Mouse (Mus musculus) kidney, embryonic 15.5 days (tissue): Measurements from ENCODE around the gene Kcnh2. TPM values are rescaled to one million over a fixed set of nuclear protein-coding genes. Genes with fewer than 3 reads are reported as not detected.
A peak's percentile ranks its signal among the peaks of the same experiment; 100 is the strongest.

Source experiments
- ATAC-seq: fragments of 200-750 bp; cut with Nextera tagmentation; replicated peaks from 2 replicates; pipeline ENCODE4 v1.8.0; 2017; ENCODE audit warnings: moderate TSS enrichment; ENCODE audit not compliant: low FRiP score
- H3K27ac ChIP-seq: fragments of 300-500 bp; sonication (generic); 2 replicates; pipeline ENCODE4 v1.5.1; 2015; ENCODE audit warnings: mild to moderate bottlenecking, inconsistent platforms
- H3K27me3 ChIP-seq: fragments of 300-500 bp; sonication (generic); 2 replicates; pipeline ENCODE4 v1.6.1; 2015; ENCODE audit warnings: inconsistent platforms
- H3K36me3 ChIP-seq: fragments of 300-500 bp; sonication (generic); 2 replicates; pipeline ENCODE4 v1.6.1; 2015; ENCODE audit warnings: inconsistent platforms
- H3K4me1 ChIP-seq: fragments of 300-500 bp; sonication (generic); 2 replicates; pipeline ENCODE4 v1.6.1; 2015; ENCODE audit warnings: inconsistent platforms
- H3K4me2 ChIP-seq: fragments of 300-500 bp; sonication (generic); 2 replicates; pipeline ENCODE4 v1.6.1; 2015; ENCODE audit warnings: moderate library complexity, mild to moderate bottlenecking, inconsistent platforms
- H3K4me3 ChIP-seq: fragments of 300-500 bp; sonication (generic); replicated peaks from 2 replicates; pipeline ENCODE4 v1.5.1; 2015; ENCODE audit warnings: mild to moderate bottlenecking, inconsistent platforms
- H3K9ac ChIP-seq: fragments of 300-500 bp; sonication (generic); 2 replicates; pipeline ENCODE4 v1.6.1; 2015; ENCODE audit warnings: mild to moderate bottlenecking, inconsistent platforms
- H3K9me3 ChIP-seq: fragments of 300-500 bp; sonication (generic); replicated peaks from 2 replicates; pipeline ENCODE4 v1.6.1; 2016; ENCODE audit warnings: inconsistent platforms
- WGBS: fragments of 180-500 bp; shearing (Covaris S2); methylation state at CpG from one replicate; pipeline ENCODE4 v1.1.7; 2015; ENCODE audit warnings: mixed read lengths; 5-methylcytosine and 5-hydroxymethylcytosine counted together
- polyA plus RNA-seq: library from polyadenylated mRNA; unstranded; fragments of >200 nt; fragmentation: Nextera tagmentation; extraction: Ambion mirVana; gene quantifications from 2 replicates; pipeline ENCODE4 v1.2.1, GENCODE M21; 2015

Kcnh2 gene
- polyA plus RNA-seq, 1 experiment from 2014 or later = 7.2 TPM

GRCm38 (mm10) chr5:24387264-24388241 is 36.1 kb upstream of the Kcnh2 start:
- Histone ChIP-seq H3K36me3 (no peaks in the 10 kb centered on the region), H3K4me2 (peak overlapping the region; percentile 95), H3K27me3 (peaks cover 38% of the 10 kb centered on the region), H3K9me3 (no peaks in the 10 kb centered on the region), H3K27ac (0 out of 2 replicates have a peak overlapping the region, but pooled peaks have one; percentile 33), H3K9ac (peak overlapping the region; percentile 37), H3K4me1 (peaks cover 55% of the 10 kb centered on the region), H3K4me3 (peak overlapping the region; percentile 46)
- peak; percentile 38 for ATAC-seq
- WGBS = 1% methylated on average over 73 of the region's 73 CpGs

- ATAC-seq = no peak
- Histone ChIP-seq H3K4me3 (no peak overlapping the region), H3K27ac (no peak overlapping the region), H3K9me3 (no peaks in the 10 kb centered on the region), H3K4me2 (no peak overlapping the region), H3K27me3 (peaks cover 38% of the 10 kb centered on the region), H3K4me1 (peaks cover 55% of the 10 kb centered on the region), H3K9ac (no peak overlapping the region), H3K36me3 (no peaks in the 10 kb centered on the region)
- 81% methylated on average over 10 of the region's 10 CpGs for WGBS
Observed at GRCm38 (mm10) chr5:24385887-24386550, 34.6 kb upstream of the Kcnh2 start.

DNA sequence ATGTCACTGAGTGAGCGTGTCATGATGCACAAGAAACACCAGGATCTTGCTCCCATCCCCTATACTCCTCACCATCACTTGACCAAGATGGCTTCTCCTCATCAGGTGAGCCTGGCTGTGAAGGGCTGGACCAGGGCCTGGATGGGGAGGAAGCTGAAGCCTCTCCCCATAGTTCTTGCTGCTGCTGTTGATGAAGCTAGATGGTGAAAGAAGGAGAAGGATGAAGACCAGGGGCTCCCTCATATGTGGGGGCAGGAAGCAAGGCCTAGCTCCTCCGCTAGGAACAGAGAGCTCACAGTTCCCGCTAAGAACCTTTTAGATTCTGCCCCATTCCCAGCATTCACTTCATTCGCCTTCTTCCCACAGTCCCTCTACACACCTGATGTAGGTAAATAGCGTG is 34.0 kb upstream of the Kcnh2 start:
- Histone ChIP-seq H3K4me3 (no peak overlapping the region), H3K27ac (no peak overlapping the region), H3K27me3 (peaks cover 38% of the 10 kb centered on the region), H3K36me3 (no peaks in the 10 kb centered on the region), H3K4me2 (no peak overlapping the region), H3K4me1 (peaks cover 55% of the 10 kb centered on the region), H3K9me3 (no peaks in the 10 kb centered on the region), H3K9ac (no peak overlapping the region)
- WGBS = 92% methylated on average over 5 of the region's 5 CpGs
- no peak for ATAC-seq

GRCm38 (mm10) chr5:24384407-24384806 is 33.0 kb upstream of the Kcnh2 start:
- H3K36me3 ChIP-seq = no peaks in the 10 kb centered on the region
- H3K27ac ChIP-seq = peak overlapping the region; percentile 33; the same call in 1 of the 2 replicates
- peaks cover 57% of the 10 kb centered on the region for H3K4me1 ChIP-seq
- peak overlapping the region; percentile 80; the same call in 1 of the 2 replicates for H3K4me2 ChIP-seq
- no peak for ATAC-seq
- H3K9ac ChIP-seq = no peak overlapping the region
- WGBS = 41% methylated on average over 6 of the region's 6 CpGs
- no peaks in the 10 kb centered on the region for H3K9me3 ChIP-seq
- peaks cover 38% of the 10 kb centered on the region for H3K27me3 ChIP-seq
- no peak overlapping the region for H3K4me3 ChIP-seq

- WGBS = 1% methylated on average over 34 of the region's 34 CpGs
- no peaks in the 10 kb centered on the region for H3K36me3 ChIP-seq
- peak overlapping the region; percentile 80 for H3K4me2 ChIP-seq
- H3K4me3 ChIP-seq = peak overlapping the region; percentile 48
- H3K4me1 ChIP-seq = peaks cover 46% of the 10 kb centered on the region
- H3K27ac ChIP-seq = peak overlapping the region; percentile 35; the same call in 1 of the 2 replicates
- H3K9ac ChIP-seq = peak overlapping the region; percentile 35
- no peaks in the 10 kb centered on the region for H3K9me3 ChIP-seq
- H3K27me3 ChIP-seq = peaks cover 31% of the 10 kb centered on the region
- ATAC-seq = peak; percentile 70
Observed at GRCm38 (mm10) chr5:24383026-24383859, 31.8 kb upstream of the Kcnh2 start.

DNA sequence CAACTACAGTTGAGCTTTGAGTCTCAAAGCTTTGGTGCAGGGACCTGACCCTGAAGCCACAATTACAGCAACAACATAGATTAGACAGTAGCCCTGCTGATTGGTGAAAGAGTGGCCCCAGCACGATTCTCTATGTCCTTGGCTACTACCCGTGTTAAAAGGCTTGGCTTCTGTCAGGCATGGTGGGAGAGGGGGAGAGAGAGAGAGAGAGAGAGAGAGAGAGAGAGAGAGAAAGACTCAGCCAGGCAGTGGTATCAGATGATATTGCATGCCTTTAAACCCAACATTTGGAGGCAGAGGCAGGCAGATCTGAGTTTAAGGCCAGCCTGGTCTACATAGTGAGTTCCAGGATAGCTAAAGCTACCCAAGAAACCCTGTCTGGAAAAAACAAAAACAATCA is 30.6 kb upstream of the Kcnh2 start:
- H3K27ac ChIP-seq = no peak overlapping the region
- no peaks in the 10 kb centered on the region for H3K36me3 ChIP-seq
- H3K27me3 ChIP-seq = peaks cover 20% of the 10 kb centered on the region
- no peak overlapping the region for H3K9ac ChIP-seq
- H3K4me1 ChIP-seq = peaks cover 34% of the 10 kb centered on the region
- no peak overlapping the region for H3K4me2 ChIP-seq
- no peaks in the 10 kb centered on the region for H3K9me3 ChIP-seq
- 58% methylated on average over 2 of the region's 2 CpGs for WGBS
- no peak overlapping the region for H3K4me3 ChIP-seq
- no peak for ATAC-seq

DNA sequence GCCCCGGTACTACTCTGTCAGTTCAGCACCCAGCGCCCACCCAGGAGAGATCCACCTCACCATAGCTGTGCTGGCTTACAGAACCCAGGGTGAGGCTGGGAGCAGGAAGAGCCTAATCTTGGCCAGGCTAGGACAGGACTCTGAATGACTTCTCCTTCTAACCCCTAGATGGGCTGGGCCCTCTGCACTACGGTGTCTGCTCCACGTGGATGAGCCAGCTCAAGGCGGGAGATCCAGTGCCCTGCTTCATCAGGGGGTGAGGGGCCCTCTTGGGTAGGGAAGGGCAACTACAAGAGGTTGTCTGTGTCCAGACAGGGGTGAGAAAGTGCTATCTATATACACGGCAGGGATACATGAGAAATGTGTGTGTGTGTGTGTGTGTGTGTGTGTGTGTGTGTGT is 30.1 kb upstream of the Kcnh2 start:
- no peak overlapping the region for H3K27ac ChIP-seq
- no peak overlapping the region for H3K4me3 ChIP-seq
- H3K4me1 ChIP-seq = peaks cover 31% of the 10 kb centered on the region
- H3K4me2 ChIP-seq = no peak overlapping the region
- H3K27me3 ChIP-seq = peaks cover 15% of the 10 kb centered on the region
- no peak overlapping the region for H3K9ac ChIP-seq
- no peaks in the 10 kb centered on the region for H3K9me3 ChIP-seq
- no peaks in the 10 kb centered on the region for H3K36me3 ChIP-seq
- WGBS = 68% methylated on average over 6 of the region's 6 CpGs
- ATAC-seq = no peak

DNA sequence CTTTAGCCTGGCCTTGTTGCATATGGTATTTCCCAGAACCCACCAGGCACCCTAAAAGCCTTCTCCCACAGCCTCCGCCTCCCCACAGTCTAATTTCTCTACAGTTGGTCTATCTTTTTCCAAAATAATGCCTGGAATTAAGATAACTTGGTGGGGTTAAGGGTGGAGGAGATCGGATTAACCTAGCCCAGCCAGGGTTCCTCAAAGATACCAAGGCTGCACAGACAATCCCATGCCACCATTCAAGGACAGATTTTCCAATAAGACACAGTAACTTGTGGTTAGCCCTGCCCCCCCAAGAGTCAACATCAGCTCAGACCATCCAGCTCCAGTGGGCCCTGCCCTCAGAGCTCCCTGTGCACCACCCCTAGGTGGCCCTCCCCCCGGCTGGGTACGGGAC is 29.1 kb upstream of the Kcnh2 start:
- ATAC-seq = no peak
- Histone ChIP-seq H3K4me2 (no peak overlapping the region), H3K4me1 (peaks cover 31% of the 10 kb centered on the region), H3K4me3 (no peak overlapping the region), H3K36me3 (no peaks in the 10 kb centered on the region), H3K9me3 (no peaks in the 10 kb centered on the region), H3K9ac (no peak overlapping the region), H3K27ac (no peak overlapping the region), H3K27me3 (0 out of 2 replicates have a peak, but pooled peaks cover 6% of the 10 kb centered on the region)
- WGBS = 87% methylated on average over 4 of the region's 4 CpGs

DNA sequence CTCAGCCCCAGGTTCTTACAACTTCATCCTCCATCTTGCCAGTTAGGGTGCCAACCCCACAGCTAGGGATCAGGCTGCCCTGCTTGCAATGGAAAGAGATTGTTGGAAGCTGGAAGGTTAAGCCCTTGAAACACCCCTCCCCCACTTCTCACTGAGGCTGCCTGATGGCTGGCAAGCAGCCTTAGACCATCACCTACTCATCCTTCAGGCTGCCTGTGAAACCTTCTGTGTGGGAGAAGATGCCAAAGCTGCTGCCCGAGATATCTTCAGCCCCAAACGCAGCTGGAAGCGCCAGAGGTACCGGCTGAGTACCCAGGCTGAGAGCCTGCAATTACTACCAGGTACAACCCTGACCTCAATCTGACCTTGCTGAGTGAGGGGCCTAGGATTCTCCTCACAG is 28.1 kb upstream of the Kcnh2 start:
- no peak for ATAC-seq
- Histone ChIP-seq H3K4me3 (no peak overlapping the region), H3K36me3 (no peaks in the 10 kb centered on the region), H3K9ac (no peak overlapping the region), H3K9me3 (no peaks in the 10 kb centered on the region), H3K4me1 (peaks cover 23% of the 10 kb centered on the region), H3K27me3 (0 out of 2 replicates have a peak, but pooled peaks cover 2% of the 10 kb centered on the region), H3K4me2 (no peak overlapping the region), H3K27ac (no peak overlapping the region)
- 59% methylated on average over 4 of the region's 4 CpGs for WGBS

DNA sequence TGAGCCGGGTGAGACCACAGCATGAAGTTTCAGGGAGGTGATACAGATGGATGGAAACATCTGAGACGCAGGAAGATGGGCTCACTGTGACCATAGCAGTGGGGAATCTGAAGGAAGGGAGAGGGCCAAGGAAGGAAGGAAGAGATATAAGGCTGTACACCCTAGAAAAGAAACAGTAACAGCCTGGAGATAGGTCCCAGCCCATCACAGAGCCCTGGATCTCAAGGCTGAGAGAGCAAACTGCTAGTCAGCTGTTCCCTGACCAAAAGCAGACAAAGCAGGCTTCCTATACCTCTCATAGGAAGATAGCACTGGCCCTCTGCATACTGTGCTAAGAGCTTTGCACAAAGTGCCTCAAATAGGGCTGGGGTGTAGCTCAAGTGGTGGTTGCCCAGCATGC is 27.3 kb upstream of the Kcnh2 start:
- no peaks in the 10 kb centered on the region for H3K27me3 ChIP-seq
- no peak overlapping the region for H3K27ac ChIP-seq
- ATAC-seq = no peak
- H3K4me3 ChIP-seq = no peak overlapping the region
- H3K4me1 ChIP-seq = peaks cover 18% of the 10 kb centered on the region
- no peaks in the 10 kb centered on the region for H3K36me3 ChIP-seq
- H3K9me3 ChIP-seq = no peaks in the 10 kb centered on the region
- H3K4me2 ChIP-seq = no peak overlapping the region
- H3K9ac ChIP-seq = no peak overlapping the region; the same call in 1 of the 2 replicates
- WGBS = 75% methylated on average over 2 of the region's 2 CpGs

DNA sequence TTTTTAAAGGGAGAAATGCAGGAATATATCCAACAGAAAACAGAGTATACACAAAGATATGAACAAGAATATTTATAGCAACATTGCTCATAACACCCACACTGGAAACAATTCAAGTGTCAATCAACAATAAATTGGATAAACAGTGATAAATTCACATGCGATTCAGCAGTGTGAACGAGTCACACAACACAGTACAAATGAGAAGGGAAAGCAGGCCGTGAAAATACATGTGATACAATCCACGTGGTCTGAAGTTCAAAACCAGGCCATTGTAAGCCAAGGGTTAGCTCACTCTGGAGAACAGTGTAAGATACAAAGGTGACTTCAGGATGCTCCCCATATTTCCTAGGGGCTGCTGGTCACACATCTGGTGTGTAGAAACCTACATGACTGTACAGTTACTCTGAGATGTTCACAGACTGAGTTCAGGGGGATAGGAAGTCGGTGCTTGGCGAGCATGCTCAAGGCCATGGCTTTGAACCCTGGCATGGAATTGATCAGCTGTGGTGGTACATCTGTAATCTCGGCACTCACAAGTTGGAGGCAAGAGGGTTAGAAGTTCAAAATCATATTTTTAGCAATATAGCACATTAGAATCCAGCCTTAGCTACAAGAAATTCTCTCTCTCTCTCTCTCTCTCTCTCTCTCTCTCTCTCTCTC is 23.4 kb upstream of the Kcnh2 start:
- H3K9ac ChIP-seq = no peak overlapping the region
- H3K4me3 ChIP-seq = no peak overlapping the region
- H3K9me3 ChIP-seq = no peaks in the 10 kb centered on the region
- H3K4me2 ChIP-seq = no peak overlapping the region
- ATAC-seq = no peak
- peaks cover 5% of the 10 kb centered on the region for H3K4me1 ChIP-seq
- no peaks in the 10 kb centered on the region for H3K27me3 ChIP-seq
- no peaks in the 10 kb centered on the region for H3K36me3 ChIP-seq
- no peak overlapping the region for H3K27ac ChIP-seq
- 69% methylated on average over 7 of the region's 7 CpGs for WGBS
